Mouse (Mus musculus) lung, postnatal 0 days (tissue): ENCODE data around the gene Sdr39u1. TPM values are rescaled to one million over a fixed set of nuclear protein-coding genes. Genes with fewer than 3 reads are reported as not detected.

ENCODE experiments used
- ATAC-seq: fragments of 200-750 bp; cut with Nextera tagmentation; 2 replicates; pipeline ENCODE4 v1.8.0; 2017; ENCODE audit warnings: moderate library complexity
- DNase-seq: peaks from one replicate; pipeline ENCODE4 v3.0.0-alpha.2; 2016; ENCODE audit warnings: low spot score
- H3K27ac ChIP-seq: fragments of 300-500 bp; sonication (generic); 2 replicates; pipeline ENCODE4 v1.5.1; 2014; ENCODE audit warnings: antibody characterized with exemption, mild to moderate bottlenecking, low read length, mixed read lengths
- H3K27me3 ChIP-seq: fragments of 300-500 bp; sonication (generic); replicated peaks from 2 replicates; pipeline ENCODE4 v1.6.1; 2014; ENCODE audit warnings: low read length, mixed read lengths; ENCODE audit not compliant: insufficient read depth
- H3K36me3 ChIP-seq: fragments of 300-500 bp; sonication (generic); 2 replicates; pipeline ENCODE4 v1.6.1; 2014; ENCODE audit warnings: low read length, mixed read lengths; ENCODE audit not compliant: insufficient read depth
- H3K4me1 ChIP-seq: fragments of 300-500 bp; sonication (generic); 2 replicates; pipeline ENCODE4 v1.6.1; 2014; ENCODE audit warnings: antibody characterized with exemption, low read depth, low read length, mixed read lengths; ENCODE audit not compliant: insufficient read depth
- H3K4me2 ChIP-seq: fragments of 300-500 bp; sonication (generic); replicated peaks from 2 replicates; pipeline ENCODE4 v1.6.1; 2014; ENCODE audit warnings: low read depth, mild to moderate bottlenecking, low read length, moderate library complexity, mixed read lengths
- H3K4me3 ChIP-seq: fragments of 300-500 bp; sonication (generic); 2 replicates; pipeline ENCODE4 v1.5.1; 2014; ENCODE audit warnings: low read depth, low read length
- H3K9ac ChIP-seq: fragments of 300-500 bp; sonication (generic); replicated peaks from 2 replicates; pipeline ENCODE4 v1.6.1; 2014; ENCODE audit warnings: low read depth, mild to moderate bottlenecking
- H3K9me3 ChIP-seq: fragments of 300-500 bp; sonication (generic); 2 replicates; pipeline ENCODE4 v1.6.1; 2016; ENCODE audit warnings: low read length, mixed read lengths
- CTCF ChIP-seq: IDR thresholded peaks from 2 replicates; pipeline ENCODE4 v1.5.1; 2016; ENCODE audit warnings: antibody characterized with exemption, mild to moderate bottlenecking
- EP300 ChIP-seq: IDR thresholded peaks from 2 replicates; pipeline ENCODE4 v1.6.1; 2016; ENCODE audit warnings: antibody characterized with exemption, mild to moderate bottlenecking, control low read depth
- WGBS: fragments of 180-500 bp; shearing (Covaris S2); extraction: QIAGEN DNeasy Blood & Tissue Kit; methylation state at CpG from one replicate; pipeline ENCODE4 v1.1.7; 2014; 5-methylcytosine and 5-hydroxymethylcytosine counted together
- polyA plus RNA-seq: library from polyadenylated mRNA; unstranded; fragments of >200 nt; fragmentation: Nextera tagmentation; extraction: Ambion mirVana; gene quantifications from 2 replicates; pipeline ENCODE4 v1.2.1, GENCODE M21; 2015

Sdr39u1 gene
- 43.0 and 46.3 TPM in 2 replicates for polyA plus RNA-seq

- DNase-seq, result peak; percentile 95
- H3K9ac ChIP-seq, result peak within 1 kb of the TSS; percentile 58
- ATAC-seq, result peak; percentile 97
- H3K4me3 ChIP-seq, result peak within 1 kb of the TSS; percentile 42
- WGBS, result 1% methylated on average over 39 of the region's 39 CpGs
- peak within 1 kb of the TSS; percentile 74 for H3K27ac ChIP-seq
- H3K4me1 ChIP-seq, result no peaks in the 10 kb centered on the region
- peak within 1 kb of the TSS; percentile 88 for H3K4me2 ChIP-seq
- TF ChIP-seq EP300 (peak; percentile 34; the same call in 1 of the 2 replicates), CTCF (0 out of 2 replicates have a peak, but pooled peaks have one; percentile 12)
- H3K9me3 ChIP-seq, result no peaks in the 10 kb centered on the region
- H3K27me3 ChIP-seq, result no peaks in the 10 kb centered on the region
- peaks cover 9% of the 10 kb centered on the region for H3K36me3 ChIP-seq
These were observed at the start of gene Sdr39u1 for GRCm38 (mm10) chr14:55899701-55900413. Sdr39u1 (minus strand) TSS chr14:55900293.

GRCm38 (mm10) chr14:55946269-55946969 is 46.3 kb upstream of the Sdr39u1 start:
- WGBS, result 23% methylated on average over 2 of the region's 2 CpGs
- DNase-seq, result peak; percentile 81
- Histone ChIP-seq H3K27me3 (no peaks in the 10 kb centered on the region), H3K9ac (no peak overlapping the region), H3K4me3 (no peak overlapping the region), H3K4me1 (no peaks in the 10 kb centered on the region), H3K27ac (no peak overlapping the region), H3K36me3 (no peaks in the 10 kb centered on the region), H3K4me2 (no peak overlapping the region), H3K9me3 (no peaks in the 10 kb centered on the region)
- no peak for TF ChIP-seq EP300
- ATAC-seq, result peak; percentile 92

DNA sequence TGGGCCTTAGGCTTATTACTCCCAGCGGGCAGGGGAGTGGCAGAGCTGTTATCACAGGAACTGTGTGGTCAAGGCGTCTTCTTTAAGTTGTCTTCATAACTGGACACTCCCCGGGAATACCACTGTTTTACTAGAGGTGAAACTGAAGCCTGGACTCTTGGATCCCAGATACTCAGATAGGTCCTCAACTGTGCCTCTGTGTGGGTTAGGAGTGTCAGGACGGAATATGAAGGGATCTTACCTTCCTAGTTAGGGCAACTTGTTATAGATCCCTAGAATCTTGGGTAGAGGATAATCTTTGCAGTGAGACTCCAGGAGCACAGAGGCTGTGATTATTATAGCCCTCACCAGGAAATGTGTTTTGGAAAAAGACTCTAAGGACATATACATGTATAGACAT is 44.5 kb upstream of the Sdr39u1 start, which contains the start of gene Cma1:
Gene Cma1 (minus strand): TSS at position 101 of the 400 bp plus-strand sequence.
- no peak for ATAC-seq
- no peaks in the 10 kb centered on the region for H3K36me3 ChIP-seq
- no peaks in the 10 kb centered on the region for H3K27me3 ChIP-seq
- no peak within 1 kb of the TSS for H3K4me3 ChIP-seq
- no peak for DNase-seq
- WGBS, result 67% methylated on average over 4 of the region's 4 CpGs
- TF ChIP-seq CTCF (no peak), EP300 (no peak)
- H3K4me1 ChIP-seq, result no peaks in the 10 kb centered on the region
- H3K27ac ChIP-seq, result no peak within 1 kb of the TSS
- H3K9me3 ChIP-seq, result no peaks in the 10 kb centered on the region
- no peak within 1 kb of the TSS for H3K9ac ChIP-seq
- H3K4me2 ChIP-seq, result no peak within 1 kb of the TSS

- Histone ChIP-seq H3K4me2 (no peak overlapping the region), H3K36me3 (no peaks in the 10 kb centered on the region), H3K9me3 (no peaks in the 10 kb centered on the region), H3K4me1 (no peaks in the 10 kb centered on the region), H3K27ac (no peak overlapping the region), H3K4me3 (no peak overlapping the region), H3K27me3 (no peaks in the 10 kb centered on the region), H3K9ac (no peak overlapping the region)
- 66% methylated on average over 11 of the region's 11 CpGs for WGBS
- TF ChIP-seq CTCF (no peak), EP300 (no peak)
- DNase-seq (no peak), ATAC-seq (no peak)
These were observed 43.5 kb upstream of the Sdr39u1 start for GRCm38 (mm10) chr14:55943601-55944000.

- no peak overlapping the region for H3K27ac ChIP-seq
- H3K9ac ChIP-seq, result no peak overlapping the region
- no peak for DNase-seq
- 31% methylated on average over 7 of the region's 7 CpGs for WGBS
- H3K36me3 ChIP-seq, result no peaks in the 10 kb centered on the region
- TF ChIP-seq CTCF (peak; percentile 34), EP300 (no peak)
- H3K4me3 ChIP-seq, result no peak overlapping the region
- no peak overlapping the region for H3K4me2 ChIP-seq
- no peaks in the 10 kb centered on the region for H3K9me3 ChIP-seq
- H3K4me1 ChIP-seq, result no peaks in the 10 kb centered on the region
- no peak for ATAC-seq
- no peaks in the 10 kb centered on the region for H3K27me3 ChIP-seq
These were observed 40.1 kb upstream of the Sdr39u1 start for GRCm38 (mm10) chr14:55940070-55940800.

GRCm38 (mm10) chr14:55933586-55933985 is 33.5 kb upstream of the Sdr39u1 start:
- peak; percentile 99 for ATAC-seq
- H3K4me3 ChIP-seq, result no peak overlapping the region
- DNase-seq, result peak; percentile 96
- H3K27me3 ChIP-seq, result no peaks in the 10 kb centered on the region
- TF ChIP-seq CTCF (0 out of 2 replicates have a peak, but pooled peaks have one; percentile 12), EP300 (peak; percentile 93)
- 10% methylated on average over 7 of the region's 7 CpGs for WGBS
- no peaks in the 10 kb centered on the region for H3K36me3 ChIP-seq
- no peak overlapping the region for H3K9ac ChIP-seq
- no peak overlapping the region for H3K4me2 ChIP-seq
- no peak overlapping the region for H3K27ac ChIP-seq
- no peaks in the 10 kb centered on the region for H3K9me3 ChIP-seq
- no peaks in the 10 kb centered on the region for H3K4me1 ChIP-seq
